Mouse (Mus musculus): ENCODE results near the gene Card19. TPM values are rescaled to one million over a fixed set of nuclear protein-coding genes. Genes with fewer than 3 reads are reported as not detected.

Card19 gene
- polyA plus RNA-seq, 1 experiment from 2014 or later: 50.3 TPM

- H3K27me3 ChIP-seq: no peaks in the 10 kb centered on the region
- H3K4me1 ChIP-seq: peaks cover 7% of the 10 kb centered on the region; the same call in 1 of the 2 replicates
- 86% methylated on average over 3 of the region's 3 CpGs for WGBS
- H3K9ac ChIP-seq: no peak overlapping the region
- no peak for ATAC-seq (ENCODE audit: insufficient number of reproducible peaks, insufficient read depth, low FRiP score, low TSS enrichment)
- no peak overlapping the region for H3K4me3 ChIP-seq
- no peaks in the 10 kb centered on the region for H3K9me3 ChIP-seq
- no peak overlapping the region for H3K4me2 ChIP-seq (replicated peaks)
- H3K27ac ChIP-seq: no peak overlapping the region
- H3K36me3 ChIP-seq: no peaks in the 10 kb centered on the region
These were observed 34.3 kb downstream of the Card19 start for GRCm38 (mm10) chr13:49181411-49181984.

DNA sequence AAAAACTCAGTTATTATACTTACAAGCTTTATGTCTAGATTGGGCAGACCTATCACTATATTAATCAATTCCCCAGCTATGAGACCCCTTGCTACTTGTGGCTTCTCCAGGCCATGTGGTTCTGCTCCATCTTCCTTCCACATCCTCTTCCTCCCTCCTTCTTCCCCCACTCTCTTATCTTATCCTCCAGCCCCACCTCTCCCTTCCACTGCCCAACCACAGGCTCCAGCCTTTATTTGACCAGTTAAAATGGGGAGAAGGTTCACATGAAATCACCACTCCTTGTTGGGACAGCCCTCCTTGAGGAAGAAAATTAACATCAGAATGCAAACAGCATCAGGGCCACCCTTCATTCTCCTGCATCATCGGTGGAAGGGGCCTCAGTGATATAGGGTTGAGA lies 35.1 kb downstream of the Card19 start:
- Histone ChIP-seq H3K27me3 (no peaks in the 10 kb centered on the region), H3K9ac (no peak overlapping the region), H3K36me3 (no peaks in the 10 kb centered on the region), H3K4me1 (peaks cover 7% of the 10 kb centered on the region; the same call in 1 of the 2 replicates), H3K4me2 (replicated peaks) (no peak overlapping the region), H3K27ac (no peak overlapping the region), H3K4me3 (no peak overlapping the region), H3K9me3 (no peaks in the 10 kb centered on the region)
- WGBS: 56% methylated on average over 1 of the region's 1 CpGs
- ATAC-seq (ENCODE audit: insufficient number of reproducible peaks, insufficient read depth, low FRiP score, low TSS enrichment): no peak

GRCm38 (mm10) chr13:49180274-49180673 lies 35.6 kb downstream of the Card19 start:
- Histone ChIP-seq H3K27me3 (no peaks in the 10 kb centered on the region), H3K27ac (no peak overlapping the region), H3K4me2 (replicated peaks) (no peak overlapping the region), H3K4me1 (peaks cover 7% of the 10 kb centered on the region; the same call in 1 of the 2 replicates), H3K36me3 (no peaks in the 10 kb centered on the region), H3K9ac (no peak overlapping the region), H3K4me3 (no peak overlapping the region), H3K9me3 (no peaks in the 10 kb centered on the region)
- 89% methylated on average over 5 of the region's 5 CpGs for WGBS
- no peak for ATAC-seq (ENCODE audit: insufficient number of reproducible peaks, insufficient read depth, low FRiP score, low TSS enrichment)

- peaks cover 7% of the 10 kb centered on the region; the same call in 1 of the 2 replicates for H3K4me1 ChIP-seq
- no peak overlapping the region for H3K4me2 ChIP-seq (replicated peaks)
- H3K27ac ChIP-seq: no peak overlapping the region
- H3K36me3 ChIP-seq: no peaks in the 10 kb centered on the region
- H3K9ac ChIP-seq: no peak overlapping the region
- ATAC-seq (ENCODE audit: insufficient number of reproducible peaks, insufficient read depth, low FRiP score, low TSS enrichment): peak; percentile 54; the same call in 1 of the 2 replicates
- no peaks in the 10 kb centered on the region for H3K9me3 ChIP-seq
- H3K27me3 ChIP-seq: no peaks in the 10 kb centered on the region
- WGBS: 49% methylated on average over 19 of the region's 19 CpGs
- no peak overlapping the region for H3K4me3 ChIP-seq
These were observed 36.8 kb downstream of the Card19 start for GRCm38 (mm10) chr13:49178839-49179585.

GRCm38 (mm10) chr13:49175509-49175908 lies 40.3 kb downstream of the Card19 start:
- ATAC-seq (ENCODE audit: insufficient number of reproducible peaks, insufficient read depth, low FRiP score, low TSS enrichment): no peak

GRCm38 (mm10) chr13:49172971-49173596 lies 42.8 kb downstream of the Card19 start:
- Histone ChIP-seq H3K27ac (no peak overlapping the region), H3K9me3 (no peaks in the 10 kb centered on the region), H3K9ac (no peak overlapping the region), H3K36me3 (no peaks in the 10 kb centered on the region), H3K27me3 (no peaks in the 10 kb centered on the region), H3K4me2 (replicated peaks) (no peak overlapping the region), H3K4me3 (no peak overlapping the region), H3K4me1 (no peaks in the 10 kb centered on the region)
- ATAC-seq (ENCODE audit: insufficient number of reproducible peaks, insufficient read depth, low FRiP score, low TSS enrichment): peak; percentile 53; the same call in 1 of the 2 replicates
- 7% methylated on average over 12 of the region's 12 CpGs for WGBS

More at GRCm38 (mm10) chr13:49175509-49175908, 40.3 kb downstream of the Card19 start:
- no peak overlapping the region for H3K4me3 ChIP-seq
- peaks cover 7% of the 10 kb centered on the region; the same call in 1 of the 2 replicates for H3K4me1 ChIP-seq
- 75% methylated on average over 10 of the region's 10 CpGs for WGBS
- H3K9ac ChIP-seq: no peak overlapping the region
- no peaks in the 10 kb centered on the region for H3K36me3 ChIP-seq
- H3K4me2 ChIP-seq (replicated peaks): no peak overlapping the region
- no peaks in the 10 kb centered on the region for H3K27me3 ChIP-seq
- H3K27ac ChIP-seq: no peak overlapping the region
- no peaks in the 10 kb centered on the region for H3K9me3 ChIP-seq

DNA sequence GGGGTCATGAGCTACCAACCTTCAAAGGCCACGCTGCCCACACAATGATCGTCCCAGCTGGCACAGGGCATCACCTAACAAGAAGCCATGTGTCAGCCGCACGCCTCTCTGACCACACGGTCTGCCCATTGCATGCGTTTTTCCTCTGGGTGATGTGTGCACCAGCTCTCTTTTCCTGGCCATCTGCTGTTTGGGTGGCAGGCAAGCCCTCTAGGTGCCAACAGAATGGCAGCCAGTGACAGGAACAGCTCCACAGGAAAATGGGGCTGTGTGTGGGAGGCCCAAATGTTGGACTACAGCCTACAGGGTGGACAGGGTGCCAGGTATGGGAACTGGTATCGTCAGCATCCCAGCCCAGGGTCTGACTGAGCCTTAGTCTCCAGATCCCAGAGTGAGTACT lies 43.5 kb downstream of the Card19 start:
- no peak for ATAC-seq (ENCODE audit: insufficient number of reproducible peaks, insufficient read depth, low FRiP score, low TSS enrichment)
- Histone ChIP-seq H3K36me3 (no peaks in the 10 kb centered on the region), H3K4me3 (no peak overlapping the region), H3K27me3 (no peaks in the 10 kb centered on the region), H3K27ac (no peak overlapping the region), H3K9me3 (no peaks in the 10 kb centered on the region), H3K9ac (no peak overlapping the region), H3K4me2 (replicated peaks) (no peak overlapping the region), H3K4me1 (no peaks in the 10 kb centered on the region)
- WGBS: 90% methylated on average over 7 of the region's 7 CpGs

GRCm38 (mm10) chr13:49171729-49172128 lies 44.1 kb downstream of the Card19 start:
- no peak overlapping the region for H3K4me2 ChIP-seq (replicated peaks)
- 69% methylated on average over 1 of the region's 1 CpGs for WGBS
- H3K4me1 ChIP-seq: no peaks in the 10 kb centered on the region

DNA sequence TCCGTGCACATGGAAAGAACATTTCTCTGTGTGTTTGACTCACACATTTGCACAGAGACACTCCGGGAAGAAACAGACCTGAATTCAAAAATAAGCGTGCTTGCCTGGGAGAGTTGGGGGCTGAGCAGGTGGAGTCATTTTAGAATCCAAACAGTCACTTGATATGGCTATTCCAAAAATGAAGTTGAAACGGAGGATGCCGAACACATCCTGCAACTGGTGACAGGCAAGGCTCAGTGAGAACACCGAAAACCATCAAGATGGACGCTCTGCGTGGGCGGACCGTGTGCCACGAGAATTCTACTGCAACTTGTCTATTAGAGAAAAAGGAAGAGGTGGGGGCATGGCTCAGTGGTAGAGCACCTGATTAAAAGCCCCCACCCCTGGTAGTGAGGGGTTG lies 45.2 kb downstream of the Card19 start:
- H3K4me3 ChIP-seq: no peak overlapping the region
- 84% methylated on average over 11 of the region's 11 CpGs for WGBS
- no peak for ATAC-seq (ENCODE audit: insufficient number of reproducible peaks, insufficient read depth, low FRiP score, low TSS enrichment)

More at GRCm38 (mm10) chr13:49171729-49172128, 44.1 kb downstream of the Card19 start:
- no peaks in the 10 kb centered on the region for H3K36me3 ChIP-seq
- no peak overlapping the region for H3K9ac ChIP-seq
- H3K27me3 ChIP-seq: no peaks in the 10 kb centered on the region
- H3K4me3 ChIP-seq: no peak overlapping the region
- no peaks in the 10 kb centered on the region for H3K9me3 ChIP-seq
- H3K27ac ChIP-seq: no peak overlapping the region
- ATAC-seq (ENCODE audit: insufficient number of reproducible peaks, insufficient read depth, low FRiP score, low TSS enrichment): no peak

GRCm38 (mm10) chr13:49169448-49170207 lies 46.2 kb downstream of the Card19 start:
- no peaks in the 10 kb centered on the region for H3K27me3 ChIP-seq
- H3K4me2 ChIP-seq (replicated peaks): no peak overlapping the region
- no peak overlapping the region for H3K9ac ChIP-seq
- no peaks in the 10 kb centered on the region for H3K9me3 ChIP-seq
- no peak for ATAC-seq (ENCODE audit: insufficient number of reproducible peaks, insufficient read depth, low FRiP score, low TSS enrichment)
- 16% methylated on average over 17 of the region's 17 CpGs for WGBS
- H3K27ac ChIP-seq: no peak overlapping the region
- H3K4me1 ChIP-seq: no peaks in the 10 kb centered on the region
- H3K4me3 ChIP-seq: no peak overlapping the region
- H3K36me3 ChIP-seq: no peaks in the 10 kb centered on the region

More for the DNA sequence above, 45.2 kb downstream of the Card19 start:
- H3K4me2 ChIP-seq (replicated peaks): no peak overlapping the region
- no peaks in the 10 kb centered on the region for H3K4me1 ChIP-seq
- no peak overlapping the region for H3K9ac ChIP-seq
- no peak overlapping the region for H3K27ac ChIP-seq
- no peaks in the 10 kb centered on the region for H3K27me3 ChIP-seq
- H3K36me3 ChIP-seq: no peaks in the 10 kb centered on the region
- no peaks in the 10 kb centered on the region for H3K9me3 ChIP-seq

- Histone ChIP-seq H3K36me3 (no peaks in the 10 kb centered on the region), H3K27me3 (no peaks in the 10 kb centered on the region), H3K4me2 (replicated peaks) (no peak overlapping the region), H3K9ac (no peak overlapping the region), H3K4me1 (no peaks in the 10 kb centered on the region), H3K4me3 (no peak overlapping the region), H3K9me3 (no peaks in the 10 kb centered on the region), H3K27ac (no peak overlapping the region)
- ATAC-seq (ENCODE audit: insufficient number of reproducible peaks, insufficient read depth, low FRiP score, low TSS enrichment): no peak
- WGBS: 73% methylated on average over 9 of the region's 9 CpGs
These were observed 48.8 kb downstream of the Card19 start for GRCm38 (mm10) chr13:49167081-49167480.

All from embryonic facial prominence, embryonic 12.5 days (tissue).